Mouse (Mus musculus): ENCODE measurements around the gene Fam57b.
"Not testable (repeated sequence)": the region's sequence is repeated elsewhere in the genome, so short reads cannot be mapped to it uniquely, and the experiment has no call there.

DNA sequence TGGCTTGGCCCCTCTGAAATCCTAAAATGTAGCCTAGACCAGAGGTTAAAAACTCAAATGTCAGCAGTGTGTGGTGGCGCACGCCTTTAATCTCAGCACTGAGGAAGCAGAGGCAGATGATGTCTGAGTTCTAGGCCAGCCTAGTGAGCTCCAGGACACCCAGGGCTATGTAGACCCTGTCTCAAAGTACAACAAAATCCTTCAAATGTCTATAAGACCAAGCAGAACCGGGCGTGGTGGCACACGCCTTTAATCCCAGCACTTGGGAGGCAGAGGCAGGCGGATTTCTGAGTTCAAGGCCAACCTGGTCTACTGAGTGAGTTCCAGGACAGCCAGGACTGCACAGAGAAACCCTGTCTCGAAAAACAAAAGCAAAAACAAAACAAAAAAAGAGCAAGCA is 18.4 kb upstream of the Fam57b start:
- TF ChIP-seq TCF12 (IDR thresholded peaks at IDR 0.05; ENCODE audit: insufficient read depth, poor library complexity, severe bottlenecking); MYOG (IDR thresholded peaks at IDR 0.05; ENCODE audit: control insufficient read depth in 1 of 3, insufficient read depth in 1 of 3, insufficient read length in 2 of 3, low read depth in 2 of 3); POLR2A (IDR thresholded peaks at IDR 0.05; ENCODE audit: insufficient read length, low read depth); MAX (IDR thresholded peaks at IDR 0.05; ENCODE audit: low read depth): not testable (repeated sequence)

Measured in myocyte (in vitro differentiated cells).